Mouse (Mus musculus) midbrain, embryonic 16.5 days (tissue): ENCODE results near the gene Nat8f2. TPM values are rescaled to one million over a fixed set of nuclear protein-coding genes. Genes with fewer than 3 reads are reported as not detected.
"Not testable (repeated sequence)": the region's sequence is repeated elsewhere in the genome, so short reads cannot be mapped to it uniquely, and the experiment has no call there.

Experiments used
- ATAC-seq: fragments of 200-750 bp; cut with Nextera tagmentation; 2 replicates; pipeline ENCODE4 v1.8.0; 2017; ENCODE audit warnings: moderate TSS enrichment
- H3K27ac ChIP-seq: fragments of 300-500 bp; sonication (generic); 2 replicates; pipeline ENCODE4 v1.5.1; 2014; ENCODE audit warnings: mild to moderate bottlenecking, low read length, mixed read lengths
- H3K27me3 ChIP-seq: fragments of 300-500 bp; sonication (generic); 2 replicates; pipeline ENCODE4 v1.6.1; 2014; ENCODE audit warnings: low read depth, low read length, mixed read lengths; ENCODE audit not compliant: control insufficient read depth, insufficient read depth
- H3K36me3 ChIP-seq: fragments of 300-500 bp; sonication (generic); 2 replicates; pipeline ENCODE4 v1.6.1; 2014; ENCODE audit warnings: mild to moderate bottlenecking, low read length, moderate library complexity, mixed read lengths; ENCODE audit not compliant: control insufficient read depth, insufficient read depth
- H3K4me1 ChIP-seq: fragments of 300-500 bp; sonication (generic); 2 replicates; pipeline ENCODE4 v1.6.1; 2014; ENCODE audit warnings: mild to moderate bottlenecking, low read length, mixed read lengths; ENCODE audit not compliant: control insufficient read depth, insufficient read depth
- H3K4me2 ChIP-seq: fragments of 300-500 bp; sonication (generic); 2 replicates; pipeline ENCODE4 v1.6.1; 2014; ENCODE audit warnings: mild to moderate bottlenecking, low read length, mixed read lengths
- H3K4me3 ChIP-seq: fragments of 300-500 bp; sonication (generic); 2 replicates; pipeline ENCODE4 v1.5.1; 2014; ENCODE audit warnings: low read depth, mild to moderate bottlenecking, low read length, moderate library complexity, mixed read lengths
- H3K9ac ChIP-seq: fragments of 300-500 bp; sonication (generic); 2 replicates; pipeline ENCODE4 v1.6.1; 2014; ENCODE audit warnings: low read depth, low read length, mixed read lengths
- H3K9me3 ChIP-seq: fragments of 300-500 bp; sonication (generic); replicated peaks from 2 replicates; pipeline ENCODE4 v1.6.1; 2014; ENCODE audit warnings: mild to moderate bottlenecking, low read length, mixed read lengths; ENCODE audit not compliant: control insufficient read depth, poor library complexity, severe bottlenecking
- WGBS: fragments of 180-500 bp; shearing (Covaris S2); extraction: QIAGEN DNeasy Blood & Tissue Kit; methylation state at CpG from one replicate; pipeline ENCODE4 v1.1.7; 2014; 5-methylcytosine and 5-hydroxymethylcytosine counted together
- polyA plus RNA-seq: library from polyadenylated mRNA; unstranded; fragments of >200 nt; fragmentation: Nextera tagmentation; extraction: Ambion mirVana; gene quantifications from 2 replicates; pipeline ENCODE4 v1.2.1, GENCODE M21; 2015

The Nat8f2 gene
- polyA plus RNA-seq, 1 experiment from 2014 or later = 0.05 TPM

GRCm38 (mm10) chr6:85904642-85905061 lies 35.7 kb upstream of the Nat8f2 start, which contains the start of gene Nat8f4:
Gene Nat8f4 (minus strand): TSS chr6:85904884.
- H3K4me1 ChIP-seq, H3K27ac ChIP-seq, H3K36me3 ChIP-seq, H3K27me3 ChIP-seq, H3K9me3 ChIP-seq: not testable (repeated sequence)
- Histone ChIP-seq H3K4me3 (peak within 1 kb of the TSS; percentile 34), H3K4me2 (peak within 1 kb of the TSS; percentile 43), H3K9ac (0 out of 2 replicates have a peak within 1 kb of the TSS, but pooled peaks have one; percentile 25)
- WGBS = 16% methylated on average over 20 of the region's 20 CpGs
- ATAC-seq = peak; percentile 75

- no peaks in the 10 kb centered on the region for H3K27me3 ChIP-seq
- no peaks in the 10 kb centered on the region; the same call in 1 of the 2 replicates for H3K4me1 ChIP-seq
- no peak for ATAC-seq
- H3K4me3 ChIP-seq = no peak overlapping the region
- H3K9ac ChIP-seq = no peak overlapping the region
- no peak overlapping the region for H3K27ac ChIP-seq
- 91% methylated on average over 2 of the region's 2 CpGs for WGBS
- no peak overlapping the region for H3K4me2 ChIP-seq
- no peaks in the 10 kb centered on the region for H3K9me3 ChIP-seq
- H3K36me3 ChIP-seq = no peaks in the 10 kb centered on the region
These were observed 33.3 kb upstream of the Nat8f2 start for GRCm38 (mm10) chr6:85902303-85902702.

GRCm38 (mm10) chr6:85898596-85899475 lies 29.9 kb upstream of the Nat8f2 start:
- WGBS = 80% methylated on average over 7 of the region's 8 CpGs
- not testable (repeated sequence) for H3K4me3 ChIP-seq, H3K9me3 ChIP-seq, H3K4me1 ChIP-seq, ATAC-seq, H3K27ac ChIP-seq, H3K9ac ChIP-seq, H3K27me3 ChIP-seq, H3K4me2 ChIP-seq, H3K36me3 ChIP-seq

GRCm38 (mm10) chr6:85895061-85895648 lies 26.2 kb upstream of the Nat8f2 start:
- ATAC-seq, H3K4me3 ChIP-seq: not testable (repeated sequence)
- WGBS = 77% methylated on average over 25 of the region's 25 CpGs

GRCm38 (mm10) chr6:85888961-85889360 lies 20.0 kb upstream of the Nat8f2 start:
- no peaks in the 10 kb centered on the region for H3K27me3 ChIP-seq
- no peak for ATAC-seq
- WGBS = 84% methylated on average over 2 of the region's 2 CpGs
- H3K4me2 ChIP-seq = no peak overlapping the region
- H3K9ac ChIP-seq = no peak overlapping the region
- H3K36me3 ChIP-seq = no peaks in the 10 kb centered on the region
- H3K4me3 ChIP-seq = no peak overlapping the region
- H3K27ac ChIP-seq = no peak overlapping the region
- H3K4me1 ChIP-seq = no peaks in the 10 kb centered on the region
- peaks cover 4% of the 10 kb centered on the region; the same call in 1 of the 2 replicates for H3K9me3 ChIP-seq

More at GRCm38 (mm10) chr6:85895061-85895648, 26.2 kb upstream of the Nat8f2 start:
- H3K4me2 ChIP-seq, H3K36me3 ChIP-seq, H3K9me3 ChIP-seq, H3K27me3 ChIP-seq, H3K9ac ChIP-seq, H3K4me1 ChIP-seq, H3K27ac ChIP-seq: not testable (repeated sequence)

- WGBS = 91% methylated on average over 1 of the region's 1 CpGs
- H3K9ac ChIP-seq = no peak overlapping the region
- H3K4me2 ChIP-seq = no peak overlapping the region
- H3K36me3 ChIP-seq = no peaks in the 10 kb centered on the region
- ATAC-seq = no peak
- no peaks in the 10 kb centered on the region for H3K27me3 ChIP-seq
- no peak overlapping the region for H3K27ac ChIP-seq
- H3K4me3 ChIP-seq = no peak overlapping the region
- H3K9me3 ChIP-seq = peaks cover 3% of the 10 kb centered on the region; the same call in 1 of the 2 replicates
- H3K4me1 ChIP-seq = no peaks in the 10 kb centered on the region
These were observed 15.4 kb upstream of the Nat8f2 start for GRCm38 (mm10) chr6:85884311-85884710.

GRCm38 (mm10) chr6:85883246-85883645 lies 14.3 kb upstream of the Nat8f2 start:
- H3K36me3 ChIP-seq, H3K9ac ChIP-seq, H3K4me3 ChIP-seq, ATAC-seq, H3K4me1 ChIP-seq, H3K27me3 ChIP-seq, H3K27ac ChIP-seq, H3K4me2 ChIP-seq, H3K9me3 ChIP-seq: not testable (repeated sequence)
- WGBS = 92% methylated on average over 9 of the region's 9 CpGs

- Histone ChIP-seq H3K4me2 (no peak overlapping the region), H3K9ac (no peak overlapping the region), H3K4me3 (no peak overlapping the region), H3K27ac (no peak overlapping the region), H3K4me1 (no peaks in the 10 kb centered on the region), H3K9me3 (no peaks in the 10 kb centered on the region), H3K27me3 (no peaks in the 10 kb centered on the region), H3K36me3 (no peaks in the 10 kb centered on the region)
- no peak for ATAC-seq
- WGBS = 87% methylated on average over 8 of the region's 8 CpGs
These were observed 950 bp downstream of the Nat8f2 start for GRCm38 (mm10) chr6:85867726-85868690.
